Mouse (Mus musculus) kidney, adult 2 months (tissue): ENCODE results near the gene Morc3.

Source experiments
- CTCF ChIP-seq: fragments of 200-500 bp; conservative IDR thresholded peaks from 2 replicates; pipeline ENCODE4 v1.5.1; 2011; ENCODE audit warnings: low read depth, mild to moderate bottlenecking, control low read depth, low read length, moderate library complexity, mixed read lengths; ENCODE audit not compliant: insufficient read depth, insufficient read length
- POLR2A ChIP-seq: fragments of 200-500 bp; IDR thresholded peaks from one replicate; pipeline ENCODE4 v1.6.1; 2011; ENCODE audit warnings: low read depth, low read length, control low read depth

DNA sequence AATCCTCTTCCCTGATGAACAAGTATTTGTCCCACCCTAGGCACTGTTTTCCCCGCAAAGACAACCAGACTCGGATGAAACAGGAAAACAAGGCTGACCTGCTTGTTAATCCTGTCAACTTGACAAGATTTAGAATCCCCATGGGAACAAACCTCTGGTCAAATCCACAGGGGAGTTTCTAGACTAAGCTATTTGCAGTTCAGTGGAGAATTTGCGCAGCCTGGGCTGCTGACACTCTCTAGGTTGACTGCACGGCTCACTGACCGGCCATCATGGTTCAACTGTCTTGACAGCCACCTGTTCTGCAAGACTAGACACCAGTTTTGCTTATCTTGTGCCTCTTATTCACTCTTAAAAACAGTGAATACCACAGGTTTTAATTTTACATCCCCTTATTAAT, 1.0 kb upstream of the Morc3 start:
- TF ChIP-seq POLR2A (no peak), CTCF (no peak)
